Mouse (Mus musculus): ENCODE data around the gene Unc13c. TPM values are rescaled to one million over a fixed set of nuclear protein-coding genes. Genes with fewer than 3 reads are reported as not detected.

The Unc13c gene
- polyA plus RNA-seq (2012; rRNA removed; ENCODE audit: low replicate concordance), result 0.14 TPM in 1 of 2 replicates, not detected in the other

DNA sequence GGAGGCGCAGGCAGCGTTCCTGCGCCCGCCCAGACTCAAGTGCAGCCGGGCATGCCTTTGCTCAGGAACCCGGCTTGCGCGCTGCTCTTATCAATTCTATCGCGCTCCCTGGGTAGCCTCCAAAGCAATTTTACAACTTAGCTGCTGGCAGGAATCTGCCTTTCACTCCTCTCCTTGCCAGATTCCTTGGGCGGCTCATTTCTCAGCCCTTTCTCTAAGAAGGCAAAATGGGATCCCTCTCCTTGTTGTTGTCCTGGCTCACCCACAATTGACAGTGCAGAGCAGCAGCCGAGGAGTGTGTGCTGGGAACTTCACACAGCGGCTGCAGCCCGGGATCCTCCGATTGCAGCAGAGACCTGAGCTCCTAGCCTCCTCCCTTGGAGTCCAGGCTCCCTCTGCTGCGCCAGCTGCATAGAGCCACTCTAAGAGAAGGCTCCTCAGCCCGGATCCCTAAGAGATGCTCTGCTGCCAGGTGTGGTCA lies at the start of gene Unc13c:
Gene Unc13c (minus strand): TSS at position 326 of the 481 bp plus-strand sequence.

Other genes with a start within 250 kb of the Unc13c start
- gene Wdr72, start 141.4 kb upstream of the Unc13c start, polyA plus RNA-seq (2012; rRNA removed; ENCODE audit: low replicate concordance), result 0.50 TPM in 1 of 2 replicates, not detected in the other